Mouse (Mus musculus): Measurements from ENCODE around the gene Pfas.
A peak's percentile ranks its signal among the peaks of the same experiment; 100 is the strongest.
"Not testable (repeated sequence)": the region's sequence is repeated elsewhere in the genome, so short reads cannot be mapped to it uniquely, and the experiment has no call there.

Gene Pfas

DNA sequence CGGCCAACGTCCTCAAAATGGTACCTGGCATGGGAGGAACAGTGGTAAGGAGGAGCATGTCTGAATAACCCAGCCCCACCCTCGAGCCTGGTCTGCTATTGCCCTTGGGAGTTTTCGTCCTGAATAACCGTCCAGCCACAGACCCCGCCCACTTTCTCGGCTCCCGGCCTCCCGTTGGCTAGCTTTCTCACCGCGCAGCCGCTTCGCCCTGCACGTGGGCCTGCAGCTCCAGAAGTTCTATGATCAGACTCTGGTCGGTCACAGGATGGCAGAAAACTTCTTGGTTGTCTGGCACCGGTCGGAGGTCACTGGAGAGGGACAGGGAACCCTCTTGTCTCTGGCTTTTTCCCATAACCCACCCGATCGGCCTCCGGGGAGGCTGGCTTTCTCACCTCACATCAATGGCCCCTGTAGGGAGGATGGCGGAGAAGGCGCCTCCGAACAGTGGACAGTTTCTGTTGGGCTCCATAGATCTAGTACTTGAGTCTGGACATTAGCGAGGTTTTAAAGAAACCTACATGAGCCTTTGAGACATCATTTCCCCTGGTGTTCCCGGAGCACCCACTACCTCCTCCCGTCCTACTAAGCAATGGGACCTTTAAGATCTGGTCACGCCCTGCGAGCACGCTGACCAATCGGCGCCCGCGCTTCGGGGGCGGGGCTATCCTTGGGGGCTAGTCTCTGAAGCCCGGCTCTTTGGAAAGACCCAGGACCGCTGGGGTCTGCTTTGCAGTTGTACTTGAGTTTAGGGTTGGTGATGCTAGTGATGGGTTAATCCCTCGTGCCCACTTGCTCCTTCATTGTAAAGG, 34.8 kb downstream of the Pfas start:
- DNase-seq (ENCODE audit: low spot score in 2 of 2), result peak; percentile 64 to 72

DNA sequence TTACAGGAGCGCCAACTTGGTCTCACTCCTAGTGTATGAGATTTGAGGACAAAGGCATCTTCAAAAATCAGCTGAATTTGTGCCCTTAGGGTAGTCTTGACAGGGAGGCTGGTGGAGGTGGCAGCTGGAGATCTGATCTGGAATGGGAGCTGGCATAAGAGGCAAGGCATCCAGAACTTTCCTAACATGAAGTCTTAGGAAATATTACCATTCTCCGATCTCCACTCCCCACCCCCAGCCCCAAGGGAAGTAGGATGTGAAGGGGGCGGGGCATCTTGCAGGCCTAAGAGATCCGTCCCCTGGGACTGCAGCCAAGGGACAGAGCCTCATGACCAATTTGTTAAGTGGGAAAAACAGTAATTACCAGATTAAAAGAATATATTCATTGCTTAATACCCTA, 38.0 kb downstream of the Pfas start:
- no peak for DNase-seq (ENCODE audit: low spot score in 2 of 2)

DNA sequence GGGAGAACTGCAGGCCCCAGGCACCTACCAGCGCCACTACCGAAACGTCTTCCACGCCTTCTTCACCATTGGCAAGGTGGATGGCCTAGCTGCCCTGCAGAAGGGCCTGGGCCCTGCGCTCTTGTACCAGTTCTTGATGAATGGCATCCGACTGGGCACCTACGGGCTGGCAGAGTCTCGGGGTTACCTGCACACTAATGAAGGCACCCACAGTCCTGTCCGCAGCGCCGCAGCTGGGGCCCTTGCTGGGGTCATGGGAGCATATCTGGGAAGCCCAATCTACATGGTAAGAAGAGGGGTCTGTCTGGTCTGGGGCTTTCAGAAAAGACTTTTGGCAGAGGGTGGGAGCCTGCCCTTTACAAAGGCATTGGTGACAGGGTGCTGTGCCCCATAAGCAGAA, 39.5 kb downstream of the Pfas start:
- DNase-seq (ENCODE audit: low spot score in 2 of 2), result no peak

DNA sequence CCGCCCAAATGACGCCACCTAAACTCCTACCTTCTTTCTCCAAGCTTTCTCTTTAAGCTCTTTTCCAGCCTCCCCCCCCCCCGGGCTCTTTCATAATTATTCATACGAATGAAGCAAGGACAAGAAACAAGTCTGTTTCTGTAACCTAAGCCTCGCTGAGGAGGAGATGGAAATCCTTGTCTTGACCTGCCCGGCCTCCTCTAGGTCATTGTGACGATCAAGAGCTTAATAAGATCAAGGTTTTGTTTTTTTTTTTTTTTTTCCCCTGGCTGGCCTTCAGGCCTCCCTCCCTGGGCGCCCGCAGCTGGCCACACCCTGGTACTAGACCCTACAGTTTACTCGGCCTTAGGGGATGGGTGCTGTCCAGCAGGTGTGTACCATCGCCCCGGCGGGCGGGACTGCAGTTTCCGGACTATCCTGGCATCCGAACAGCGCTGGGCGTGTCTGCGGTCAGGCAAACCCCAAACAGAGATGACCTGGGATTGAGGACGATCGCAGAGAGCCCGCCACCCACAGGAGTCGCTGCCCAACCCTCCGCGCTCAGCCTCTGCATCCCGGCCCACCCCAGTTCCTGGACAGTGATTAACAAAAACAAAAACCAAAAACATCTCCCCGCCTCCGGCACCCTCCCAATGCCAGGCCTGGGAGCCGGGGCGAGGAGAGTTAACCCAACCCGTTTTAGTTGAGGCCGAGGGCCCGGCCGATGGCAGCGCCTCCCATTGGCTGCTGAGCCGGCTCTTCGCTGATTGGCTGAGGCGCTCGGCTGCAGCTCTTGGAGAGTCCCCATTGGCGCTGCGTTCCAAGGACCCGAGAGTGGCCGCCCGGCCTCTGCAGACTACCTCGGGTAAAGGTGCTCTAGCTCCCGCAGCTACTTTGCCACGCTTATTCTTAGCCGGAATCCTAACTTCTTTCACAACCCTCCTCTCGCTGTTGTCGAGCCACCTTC, 40.6 kb downstream of the Pfas start, which contains the start of gene Slc25a35:
Gene Slc25a35 (plus strand): TSS at position 795 of the 946 bp plus-strand sequence.
- DNase-seq (ENCODE audit: low spot score in 2 of 2), result peak; percentile 87 to 90

DNA sequence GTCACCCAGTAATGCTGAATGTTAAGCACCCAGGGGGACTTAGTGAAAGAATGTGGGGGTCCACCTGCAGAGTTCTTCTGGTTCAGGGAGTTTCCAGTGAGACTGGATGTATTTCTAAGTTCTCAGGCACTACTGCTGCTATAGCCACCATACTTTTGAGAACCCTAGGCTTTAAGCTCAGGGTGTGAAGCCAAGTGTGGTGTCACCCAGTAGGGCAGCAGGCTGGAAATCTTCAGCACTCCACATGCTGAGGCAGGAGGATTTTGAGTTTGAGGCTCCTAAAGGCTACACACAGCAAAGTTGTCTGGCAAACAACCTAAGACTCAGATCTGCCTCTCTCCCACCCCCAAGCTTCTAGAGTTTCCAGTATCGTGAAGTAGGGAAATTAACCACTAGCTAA, 41.7 kb downstream of the Pfas start:
- no peak for DNase-seq (ENCODE audit: low spot score in 2 of 2)

DNA sequence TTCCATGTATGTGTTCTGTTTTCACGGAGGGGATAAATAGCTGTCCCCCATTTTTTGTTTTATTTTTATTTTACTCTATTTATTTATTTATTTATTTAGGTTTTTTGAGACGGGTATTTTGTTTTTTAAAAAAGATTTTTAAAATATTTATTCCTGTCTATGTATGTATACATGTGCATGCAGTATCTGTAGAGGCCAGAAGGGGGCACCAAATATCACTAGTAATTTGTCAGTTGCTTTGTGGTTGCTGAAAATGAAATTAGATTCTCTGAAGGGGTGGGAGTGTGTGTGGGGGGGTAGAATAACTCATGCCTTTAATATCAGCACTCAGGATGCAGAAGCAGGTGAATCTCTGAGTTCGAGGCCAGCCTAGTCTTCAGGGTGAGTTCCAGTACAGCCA, 42.4 kb downstream of the Pfas start:
- DNase-seq (ENCODE audit: low spot score in 2 of 2), result no peak

DNA sequence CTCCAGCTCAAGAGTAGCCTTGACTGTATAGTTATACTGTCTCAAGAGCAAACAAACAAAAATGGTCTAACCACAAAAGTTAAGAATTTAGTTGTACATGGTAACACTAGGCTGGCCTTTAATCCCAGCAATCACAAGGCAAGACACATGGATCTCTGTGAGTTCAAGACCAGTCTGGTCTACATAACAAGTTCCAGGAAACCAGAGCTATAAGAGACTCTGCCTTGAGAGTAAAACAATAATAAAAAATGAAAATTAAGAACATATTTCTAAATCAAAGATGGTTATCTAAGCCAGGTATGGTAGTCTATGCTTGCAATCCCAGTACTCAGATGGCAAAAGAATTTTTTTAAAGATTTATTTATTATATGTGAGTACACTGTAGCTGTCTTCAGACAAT, 43.2 kb downstream of the Pfas start:
- DNase-seq (ENCODE audit: low spot score in 2 of 2), result no peak

DNA sequence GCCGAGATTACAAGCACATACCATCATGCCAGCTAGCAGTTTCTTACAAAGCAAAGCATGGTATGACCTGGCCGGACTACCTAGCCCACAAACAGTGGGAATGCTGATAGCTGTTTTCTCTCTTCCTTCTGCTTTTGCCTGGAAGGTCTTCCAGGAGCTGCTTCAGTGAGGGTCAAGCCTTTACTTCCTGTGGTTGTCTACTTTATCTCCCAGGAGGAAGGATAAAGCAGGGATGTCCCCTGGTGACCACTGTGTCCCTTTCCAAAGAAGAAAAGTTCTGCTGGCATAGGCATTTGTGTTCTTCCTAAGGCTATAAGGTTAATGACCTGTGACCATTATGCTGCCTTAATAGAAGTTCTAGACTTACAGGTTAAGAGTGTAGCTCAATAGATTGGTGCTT, 44.9 kb downstream of the Pfas start:
- DNase-seq (ENCODE audit: low spot score in 2 of 2), result no peak

DNA sequence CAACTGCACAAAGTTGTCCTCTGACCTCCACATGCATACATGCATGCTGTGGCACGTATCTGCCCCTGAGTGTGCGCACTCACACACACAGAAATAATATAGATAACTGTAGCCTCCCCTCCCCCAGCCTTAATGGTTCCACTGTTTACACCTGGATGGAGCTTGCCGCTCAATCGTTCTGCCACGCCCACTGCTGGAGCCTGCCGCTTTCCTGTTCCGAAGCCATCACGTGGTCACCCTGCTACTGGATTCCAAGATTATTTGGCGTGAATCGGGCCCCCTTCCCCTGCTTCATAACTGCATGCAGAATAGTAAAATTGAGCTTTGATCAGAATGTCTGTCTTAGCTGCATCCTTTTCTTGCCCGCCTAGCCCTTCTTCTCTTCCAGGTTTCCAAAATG, 46.1 kb downstream of the Pfas start:
- DNase-seq (ENCODE audit: low spot score in 2 of 2), result not testable (repeated sequence)

DNA sequence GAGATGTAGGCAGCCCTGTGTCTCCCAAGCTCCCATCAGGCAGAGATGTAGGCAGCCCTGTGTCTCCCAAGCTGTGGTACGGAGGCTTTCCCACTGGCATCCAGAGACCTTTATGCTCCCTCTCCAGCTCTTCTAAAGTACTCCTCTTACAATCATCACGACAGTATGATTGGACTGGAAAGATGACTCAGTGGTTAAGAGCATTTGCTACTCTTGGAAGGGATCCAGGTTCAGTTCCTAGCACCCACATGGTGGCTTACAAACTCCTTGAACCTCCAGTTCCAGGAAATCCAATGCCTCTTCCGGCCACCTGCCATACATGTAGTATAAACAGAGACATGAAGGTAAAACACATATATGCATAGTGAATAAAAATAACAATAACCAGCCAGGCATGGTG, 46.7 kb downstream of the Pfas start:
- no peak for DNase-seq (ENCODE audit: low spot score in 2 of 2)

DNA sequence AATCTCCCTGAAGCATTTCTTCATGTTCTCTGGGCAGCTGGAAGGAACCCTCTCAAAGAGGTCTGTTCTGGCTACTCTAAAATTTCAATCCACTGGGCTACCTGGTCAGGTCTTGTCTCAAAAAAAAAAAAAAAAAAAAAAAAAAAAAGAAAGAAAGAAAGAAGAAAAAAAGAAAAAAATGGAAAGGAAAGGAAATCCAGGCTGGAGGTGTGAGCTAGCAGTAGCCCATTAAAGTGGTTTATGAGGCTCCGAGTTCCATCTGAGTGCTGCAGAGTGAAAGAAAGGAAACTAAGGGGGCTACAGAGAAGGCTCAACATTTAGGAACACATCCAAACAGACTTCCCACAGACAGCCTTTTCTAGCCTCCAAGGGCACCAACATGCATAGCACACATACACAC, 50.3 kb downstream of the Pfas start:
- no peak for DNase-seq (ENCODE audit: low spot score in 2 of 2)

DNA sequence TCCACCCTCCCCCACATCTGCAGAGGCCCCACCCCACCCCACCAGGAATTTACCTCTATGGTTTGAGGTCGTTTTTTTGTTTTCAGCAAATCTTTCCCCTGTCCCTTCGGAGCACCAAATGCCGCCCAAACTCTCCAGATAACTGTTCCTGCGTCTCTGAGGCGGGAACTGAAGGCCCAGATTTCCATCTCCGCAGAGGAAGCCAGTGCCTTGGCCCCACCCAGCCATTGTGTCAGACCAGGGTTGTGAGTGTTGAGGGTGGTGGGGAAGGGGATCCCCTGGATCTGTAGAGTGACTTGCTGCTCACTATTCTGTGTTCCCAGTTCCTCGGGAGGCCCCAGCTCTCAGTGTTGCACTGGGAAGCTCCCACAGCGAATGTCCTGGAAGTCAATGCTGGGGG, 51.0 kb downstream of the Pfas start, which contains the start of gene Arhgef15:
Gene Arhgef15 (minus strand): TSS at position 173 of the 400 bp plus-strand sequence.
- no peak for DNase-seq (ENCODE audit: low spot score in 2 of 2)

DNA sequence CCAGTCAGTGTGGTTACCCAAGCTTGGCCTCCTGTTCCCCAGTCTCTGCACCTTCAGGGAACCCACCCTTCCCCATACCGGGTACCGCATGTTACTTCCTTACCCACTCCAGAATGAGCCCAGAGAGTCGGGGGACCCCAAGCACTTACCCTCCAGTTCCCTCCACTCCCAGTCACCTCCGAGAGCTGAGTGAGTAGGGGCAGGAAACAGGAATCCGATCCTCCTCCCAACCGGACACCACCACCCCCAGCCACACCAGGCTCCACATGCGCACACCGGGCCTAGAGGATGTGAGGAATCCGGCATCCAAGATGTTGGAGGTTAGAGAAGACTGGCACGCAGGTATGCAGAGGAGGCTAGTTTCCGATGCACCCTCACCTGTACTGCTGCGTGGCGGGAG, 51.6 kb downstream of the Pfas start:
- DNase-seq (ENCODE audit: low spot score in 2 of 2), result no peak

DNA sequence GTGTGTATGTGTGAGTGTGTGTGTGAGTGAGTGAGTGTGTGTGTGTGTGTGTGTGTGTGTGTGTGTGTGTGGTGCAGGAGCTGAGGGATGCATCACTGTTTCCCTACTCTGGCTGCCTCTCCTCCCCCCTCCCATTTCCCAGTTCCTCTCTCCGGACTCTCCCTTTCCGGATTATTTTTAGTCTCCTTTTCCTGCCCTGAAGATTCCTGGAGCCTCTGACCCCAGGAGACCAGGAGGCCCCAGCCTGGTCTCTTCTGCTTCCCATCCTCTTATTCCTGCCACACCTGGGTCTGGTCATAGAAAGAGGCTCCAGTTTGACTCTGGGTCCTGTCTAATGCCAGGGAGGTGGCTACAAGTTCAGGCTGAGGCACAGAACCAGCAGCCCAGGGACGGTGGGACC, 52.2 kb downstream of the Pfas start:
- no peak for DNase-seq (ENCODE audit: low spot score in 2 of 2)

DNA sequence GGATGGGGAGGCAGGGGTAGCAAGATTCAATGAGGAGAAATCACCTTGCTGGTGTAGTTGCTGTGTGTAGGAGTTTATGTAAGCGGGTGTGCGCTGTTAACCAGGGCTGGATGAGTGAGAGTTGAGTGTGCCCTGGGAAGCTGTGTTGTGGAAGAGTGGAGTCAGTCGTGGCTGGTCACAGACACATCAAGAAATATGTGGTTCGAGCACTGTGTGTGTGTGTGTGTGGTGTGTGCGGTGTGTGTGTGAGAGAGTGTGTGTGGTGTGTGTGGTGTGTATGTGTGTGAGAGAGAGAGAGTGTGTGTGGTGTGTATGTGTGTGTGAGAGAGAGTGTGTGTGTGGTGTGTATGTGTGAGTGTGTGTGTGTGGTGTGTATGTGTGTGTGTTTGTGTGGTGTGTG, 52.8 kb downstream of the Pfas start:
- no peak for DNase-seq (ENCODE audit: low spot score in 2 of 2)

DNA sequence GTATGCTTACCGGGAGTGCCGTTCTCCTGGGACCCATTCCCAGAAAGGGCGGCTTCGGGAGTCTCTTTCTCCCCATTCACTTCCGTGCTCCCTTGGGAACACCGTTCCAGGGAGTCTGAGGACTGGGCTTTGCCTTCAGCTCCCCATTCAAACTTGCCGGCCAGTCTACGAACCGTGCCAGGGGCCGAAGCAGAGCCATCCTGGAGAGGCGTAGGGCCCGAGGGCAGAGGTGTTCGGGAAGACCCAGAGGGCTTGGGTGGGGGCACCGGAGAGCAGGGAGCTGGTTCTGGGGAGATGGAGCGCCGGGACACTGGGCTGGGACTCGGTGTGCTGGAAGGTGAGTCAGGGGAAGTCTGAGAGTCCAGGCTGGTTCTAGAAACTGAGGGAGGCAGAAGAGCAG, 53.9 kb downstream of the Pfas start:
- DNase-seq (ENCODE audit: low spot score in 2 of 2), result no peak

DNA sequence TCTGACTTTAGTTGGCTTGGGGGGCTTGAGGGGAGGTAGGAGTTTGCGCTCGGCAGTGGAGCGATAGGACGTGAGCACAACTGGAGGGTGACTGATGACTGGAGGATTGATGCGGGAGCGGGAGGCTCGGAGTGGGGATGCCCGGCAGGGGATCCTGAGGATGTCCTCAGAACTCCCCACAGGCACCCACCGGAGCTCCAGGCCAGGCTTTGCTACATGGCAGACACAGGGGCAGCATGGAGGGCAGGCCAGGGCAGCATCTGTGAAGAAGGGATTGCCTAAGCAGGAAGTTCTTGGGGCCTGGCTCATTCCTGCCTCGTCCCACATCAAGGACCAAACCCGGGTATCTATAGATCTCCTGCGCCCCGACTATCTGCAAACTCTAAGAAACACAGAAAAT, 54.4 kb downstream of the Pfas start:
- no peak for DNase-seq (ENCODE audit: low spot score in 2 of 2)

DNA sequence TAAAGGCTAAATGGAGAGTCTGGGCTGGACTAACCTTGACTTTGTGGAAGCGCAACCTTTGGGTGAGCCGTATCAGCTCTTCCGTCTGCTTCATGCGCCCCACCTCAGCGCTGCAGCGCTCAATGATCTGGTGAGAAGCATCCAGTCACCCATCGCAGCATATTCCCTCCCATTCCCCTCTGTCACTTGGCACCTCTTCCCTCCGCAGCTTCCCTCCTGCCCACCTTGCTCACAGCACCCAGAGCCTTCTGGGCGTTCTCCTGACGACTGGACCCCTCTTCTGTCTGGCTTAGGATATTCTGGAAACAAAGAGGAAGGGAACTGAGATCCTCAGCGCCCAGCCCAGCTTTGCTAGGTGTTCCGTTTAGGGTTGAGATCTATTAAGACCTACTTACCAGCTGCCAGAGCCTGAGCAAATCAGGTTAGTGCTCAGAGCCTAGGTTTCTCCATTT, 60.7 kb downstream of the Pfas start:
- no peak for DNase-seq (ENCODE audit: low spot score in 2 of 2)

DNA sequence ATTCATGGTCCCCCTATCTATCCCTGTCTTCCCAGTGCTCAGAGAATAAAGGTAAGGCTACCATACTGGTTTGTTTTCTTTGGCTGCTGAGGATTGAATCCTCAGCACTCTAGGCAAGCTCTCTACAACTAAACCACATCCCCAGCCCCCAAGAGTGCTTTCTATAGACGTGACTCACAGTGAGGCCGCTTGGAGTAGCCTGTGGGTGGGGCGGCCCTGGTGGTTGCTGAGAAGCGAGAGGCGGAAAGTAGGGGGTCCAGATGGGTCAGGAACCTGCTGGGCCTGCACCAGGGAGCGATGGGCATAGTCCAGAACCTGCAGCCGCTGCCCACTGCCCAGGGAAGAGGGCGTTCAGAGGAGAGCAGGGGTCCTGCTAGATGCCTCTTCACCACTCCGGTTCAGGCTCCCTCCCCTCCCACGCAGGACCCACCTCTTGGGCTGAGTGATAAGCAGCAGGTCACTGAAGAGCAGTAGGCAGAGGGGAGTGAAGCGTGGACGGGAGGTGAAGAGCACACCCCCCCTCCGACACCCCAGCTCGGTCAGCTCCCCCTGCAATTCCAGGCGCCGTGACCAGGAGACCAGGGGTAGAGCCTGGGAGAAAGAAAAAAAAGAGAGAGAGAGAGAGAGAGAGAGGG, 61.3 kb downstream of the Pfas start:
- DNase-seq (ENCODE audit: low spot score in 2 of 2), result no peak

DNA sequence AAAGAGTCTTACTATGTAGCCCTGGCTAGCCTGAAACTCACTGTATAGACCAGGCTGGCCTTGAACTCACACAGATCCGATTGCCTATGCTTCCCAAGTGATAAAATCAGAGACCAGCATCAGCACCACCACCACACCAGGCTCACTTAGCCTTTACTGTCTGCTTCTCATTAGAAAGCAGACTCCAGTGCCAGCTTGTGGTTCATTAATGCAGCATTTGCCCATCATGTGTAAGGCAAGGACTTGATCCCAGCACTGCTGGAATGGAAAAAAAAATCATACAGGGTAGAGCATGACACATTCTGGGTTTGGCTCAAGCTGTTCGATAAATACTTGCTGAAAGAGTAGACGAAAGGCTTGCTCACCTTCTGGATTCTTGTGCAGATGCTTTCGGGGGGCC, 62.3 kb downstream of the Pfas start:
- DNase-seq (ENCODE audit: low spot score in 2 of 2), result no peak

DNA sequence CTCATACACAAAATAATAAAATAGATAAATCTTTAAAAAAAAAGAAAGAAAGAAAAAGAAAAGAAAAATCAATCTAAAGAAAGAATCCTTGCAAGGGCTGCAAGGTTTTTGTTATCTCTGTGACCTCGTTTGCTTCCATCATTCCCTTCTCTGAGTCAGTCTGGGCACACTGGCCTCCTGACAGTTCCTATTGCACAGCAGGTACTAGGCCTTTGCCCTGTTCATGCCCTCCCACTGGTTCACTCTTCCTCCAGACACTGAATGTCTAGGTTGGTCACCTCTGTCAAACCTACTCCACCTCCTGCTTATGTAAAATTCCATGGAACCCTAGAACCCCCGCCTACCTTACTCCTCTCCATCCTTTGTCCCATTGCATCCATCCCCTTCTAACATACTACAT, 63.0 kb downstream of the Pfas start:
- no peak for DNase-seq (ENCODE audit: low spot score in 2 of 2)

DNA sequence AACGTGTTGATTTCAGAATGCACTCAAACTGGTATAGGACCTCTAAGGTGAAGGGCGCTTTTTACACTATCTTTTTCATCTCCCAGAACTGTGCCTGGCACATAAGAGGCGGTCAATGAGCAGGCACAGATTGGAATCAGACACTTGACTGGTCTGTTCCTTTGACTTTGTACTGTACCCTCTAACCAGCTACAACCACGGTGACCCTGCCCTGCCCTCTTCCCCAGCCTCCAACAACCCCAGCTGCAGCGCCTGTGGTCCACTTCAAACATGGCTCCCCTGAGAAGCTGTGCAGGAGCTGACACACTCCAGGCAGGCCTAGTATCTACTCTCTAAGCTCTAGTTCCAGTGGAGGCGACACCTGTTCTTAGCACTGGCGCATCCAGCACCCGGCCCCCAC, 65.5 kb downstream of the Pfas start:
- DNase-seq (ENCODE audit: low spot score in 2 of 2), result no peak
